Mouse (Mus musculus): ENCODE data around the gene Trim40.

- TF ChIP-seq CTCF (IDR thresholded peaks at IDR 0.05) (no peak), POLR2A (IDR thresholded peaks at IDR 0.05; ENCODE audit: insufficient read depth, low read depth, low read length) (no peak)
These were observed 39.9 kb downstream of the Trim40 start for GRCm38 (mm10) chr17:36849992-36850391.

Data from heart, adult 2 months (tissue).